In genomic region chr1:131955131-131955757, GRCm38 (mm10) we compare ENCODE assay signal across 25 mouse cellular contexts. TPM values are rescaled to one million over a fixed set of nuclear protein-coding genes. Genes with fewer than 3 reads are reported as not detected.
DNase-seq lines count a peak whose midpoint lies in the region; ATAC-seq lines count a peak whose summit lies in the region.
"Had no signal": no experiment of that assay in that cellular context is flagged by ENCODE, and none has a peak within 500 bp of the region (broad histone marks: within the 10 kb centered on the region; RNA-seq: fewer than 3 reads in every experiment).

No protein-coding gene starts in this region.

- 0 out of 2 replicates have a peak overlapping the region, but pooled peaks have one; percentile 4 for H3K9ac ChIP-seq in heart, embryonic 12.5 days
- no peak overlapping the region for H3K9ac ChIP-seq in midbrain, embryonic 14.5 days (replicated peaks; ENCODE audit: low read length)
- H3K9ac ChIP-seq: embryonic facial prominence, embryonic 13.5 days; forebrain, embryonic 13.5 days; forebrain, postnatal 0 days; hindbrain, embryonic 15.5 days had no signal

- no peaks in the 10 kb centered on the region for H3K9me3 ChIP-seq in heart, embryonic 12.5 days (replicated peaks)
- no peaks in the 10 kb centered on the region for H3K9me3 ChIP-seq in midbrain, embryonic 10.5 days (replicated peaks)
- H3K9me3 ChIP-seq in midbrain, embryonic 14.5 days (ENCODE audit: control insufficient read depth, low read length): no peaks in the 10 kb centered on the region
- H3K9me3 ChIP-seq: embryonic facial prominence, embryonic 10.5 days; embryonic facial prominence, embryonic 13.5 days; forebrain, embryonic 13.5 days; hindbrain, embryonic 15.5 days had no signal

- ATAC-seq in heart, embryonic 12.5 days (ENCODE audit: insufficient number of reproducible peaks, low FRiP score): no peak
- no peak for ATAC-seq in midbrain, embryonic 14.5 days (ENCODE audit: low FRiP score, low TSS enrichment)
- peak; percentile 38 for ATAC-seq in megakaryocyte-erythroid progenitor cell, adult 5-6 weeks (replicated peaks; ENCODE audit: low FRiP score, low TSS enrichment, poor library complexity, severe bottlenecking)
- ATAC-seq: activated CD4-positive, CD25-positive, alpha-beta regulatory T cell, adult 4 months; CD4-positive, CD25-positive, alpha-beta regulatory T cell, adult 4 months; forebrain, embryonic 13.5 days; forebrain, postnatal 0 days had no signal

- H3K4me1 ChIP-seq in heart, embryonic 12.5 days (replicated peaks): peaks cover 25% of the 10 kb centered on the region
- H3K4me1 ChIP-seq in midbrain, embryonic 10.5 days: peaks cover 39% of the 10 kb centered on the region
- no peaks in the 10 kb centered on the region for H3K4me1 ChIP-seq in midbrain, embryonic 14.5 days (ENCODE audit: control insufficient read depth, insufficient read depth, low read length)
- H3K4me1 ChIP-seq: forebrain, embryonic 13.5 days; hindbrain, embryonic 15.5 days had no signal

- no peak overlapping the region for H3K4me2 ChIP-seq in heart, embryonic 12.5 days
- no peak overlapping the region for H3K4me2 ChIP-seq in midbrain, embryonic 14.5 days (ENCODE audit: low read length)
- H3K4me2 ChIP-seq: embryonic facial prominence, embryonic 13.5 days; forebrain, embryonic 13.5 days; hindbrain, embryonic 15.5 days had no signal

- DNase-seq in heart, adult 18-20 months: no peak
- DNase-seq in midbrain, embryonic 10.5 days (ENCODE audit: low spot score): no peak
- DNase-seq in midbrain, embryonic 14.5 days: no peak
- no peak for DNase-seq in urinary bladder, postnatal 25 days (ENCODE audit: low spot score)
- DNase-seq: adrenal gland, adult 8-10 months; adrenal gland, postnatal 25 days; cerebellum, adult 11-12 months; cerebellum, adult 8-10 months; cerebellum, postnatal 10 days; cerebellum, postnatal 36 days; embryo, embryonic 11 days; forebrain, postnatal 0 days; gastrocnemius, adult 2 months; gastrocnemius, postnatal 14 days; heart, adult 11 months; heart, postnatal 36 days had no signal

- peaks cover 43% of the 10 kb centered on the region for H3K27me3 ChIP-seq in heart, embryonic 12.5 days (replicated peaks)
- H3K27me3 ChIP-seq in midbrain, embryonic 10.5 days (ENCODE audit: low read depth, poor library complexity, severe bottlenecking): peaks cover 19% of the 10 kb centered on the region
- H3K27me3 ChIP-seq in midbrain, embryonic 14.5 days (ENCODE audit: control insufficient read depth, insufficient read depth, low read length): no peaks in the 10 kb centered on the region
- H3K27me3 ChIP-seq: forebrain, embryonic 13.5 days; hindbrain, embryonic 15.5 days had no signal

- no peak overlapping the region for H3K27ac ChIP-seq in heart, embryonic 12.5 days (ENCODE audit: poor library complexity, severe bottlenecking)
- peak overlapping the region; percentile 42; the same call in 1 of the 2 replicates for H3K27ac ChIP-seq in midbrain, embryonic 10.5 days (replicated peaks)
- H3K27ac ChIP-seq in midbrain, embryonic 14.5 days (replicated peaks; ENCODE audit: low read depth, low read length): no peak overlapping the region
- H3K27ac ChIP-seq: embryonic facial prominence, embryonic 10.5 days; embryonic facial prominence, embryonic 13.5 days; forebrain, embryonic 13.5 days; gastrocnemius, adult 2 months; hindbrain, embryonic 15.5 days had no signal

- H3K4me3 ChIP-seq in heart, embryonic 12.5 days: no peak overlapping the region
- H3K4me3 ChIP-seq in midbrain, embryonic 10.5 days: no peak overlapping the region
- no peak overlapping the region for H3K4me3 ChIP-seq in midbrain, embryonic 14.5 days (replicated peaks; ENCODE audit: low read depth, low read length)
- H3K4me3 ChIP-seq: embryonic facial prominence, embryonic 10.5 days; embryonic facial prominence, embryonic 13.5 days; erythroblast, embryonic 14.5 days; forebrain, embryonic 13.5 days; gastrocnemius, adult 2 months; hindbrain, embryonic 15.5 days had no signal

- no peaks in the 10 kb centered on the region for H3K36me3 ChIP-seq in heart, embryonic 12.5 days
- H3K36me3 ChIP-seq in midbrain, embryonic 10.5 days: no peaks in the 10 kb centered on the region
- H3K36me3 ChIP-seq in midbrain, embryonic 14.5 days (ENCODE audit: control insufficient read depth, insufficient read depth, low read length): no peaks in the 10 kb centered on the region
- H3K36me3 ChIP-seq: embryonic facial prominence, embryonic 10.5 days; embryonic facial prominence, embryonic 13.5 days; hindbrain, embryonic 15.5 days had no signal

- WGBS in heart, embryonic 12.5 days: 21% methylated on average over 3 of the region's 3 CpGs
- WGBS in midbrain, embryonic 10.5 days: 62% methylated on average over 3 of the region's 3 CpGs
- 61% methylated on average over 3 of the region's 3 CpGs for WGBS in midbrain, embryonic 14.5 days

RNA-seq across cellular contexts. Expression of gene Slc45a3, which starts 7.5 kb away (rescaled TPM):
- polyA plus RNA-seq in heart, embryonic 12.5 days (2016; fragmentation: Nextera tagmentation; extraction: Ambion mirVana): 1.7 and 2.0 TPM in 2 replicates
- total RNA-seq in heart, adult 18-20 months (2021): 1 to 10 TPM; 5.4 to 6.9 TPM
- polyA plus RNA-seq in midbrain, embryonic 10.5 days (2016; fragmentation: Nextera tagmentation; extraction: Ambion mirVana): 18.6 and 22.3 TPM in 2 replicates
- 2.6 and 6.4 TPM in 2 replicates for polyA plus RNA-seq in midbrain, embryonic 14.5 days (2014; fragmentation: Nextera tagmentation; extraction: Ambion mirVana)
- 19.5 and 39.2 TPM in 2 replicates for total RNA-seq in megakaryocyte-erythroid progenitor cell, adult 5-6 weeks (2014; fragmentation: Nextera tagmentation)
- total RNA-seq in megakaryocyte-erythroid progenitor cell, adult 5-6 weeks (2017): 12.0 and 14.8 TPM in 2 replicates
- polyA plus RNA-seq: activated CD4-positive, CD25-positive, alpha-beta regulatory T cell, adult 4 months had no signal

RNA-seq across cellular contexts. Expression of gene Nucks1, which starts 44.9 kb away (rescaled TPM):
- polyA plus RNA-seq in heart, embryonic 12.5 days (2016; fragmentation: Nextera tagmentation; extraction: Ambion mirVana): 72.9 and 79.3 TPM in 2 replicates
- total RNA-seq in heart, adult 18-20 months (2021): 10 to 100 TPM; 60.7 to 63.9 TPM
- polyA plus RNA-seq in midbrain, embryonic 10.5 days (2016; fragmentation: Nextera tagmentation; extraction: Ambion mirVana): 103 and 104 TPM in 2 replicates
- 39.6 and 59.8 TPM in 2 replicates for polyA plus RNA-seq in midbrain, embryonic 14.5 days (2014; fragmentation: Nextera tagmentation; extraction: Ambion mirVana)
- total RNA-seq in megakaryocyte-erythroid progenitor cell, adult 5-6 weeks (2014; fragmentation: Nextera tagmentation): 155 and 223 TPM in 2 replicates
- 308 and 361 TPM in 2 replicates for total RNA-seq in megakaryocyte-erythroid progenitor cell, adult 5-6 weeks (2017)

RNA-seq across cellular contexts. Expression of gene Elk4, which starts 52.2 kb away (rescaled TPM):
- polyA plus RNA-seq in heart, embryonic 12.5 days (2016; fragmentation: Nextera tagmentation; extraction: Ambion mirVana): 19.9 and 21.0 TPM in 2 replicates
- 10 to 100 TPM; 77.4 to 82.0 TPM for total RNA-seq in heart, adult 18-20 months (2021)
- polyA plus RNA-seq in midbrain, embryonic 10.5 days (2016; fragmentation: Nextera tagmentation; extraction: Ambion mirVana): 12.5 and 13.3 TPM in 2 replicates
- 14.4 and 17.1 TPM in 2 replicates for polyA plus RNA-seq in midbrain, embryonic 14.5 days (2014; fragmentation: Nextera tagmentation; extraction: Ambion mirVana)
- 97.8 and 135 TPM in 2 replicates for total RNA-seq in megakaryocyte-erythroid progenitor cell, adult 5-6 weeks (2014; fragmentation: Nextera tagmentation)
- total RNA-seq in megakaryocyte-erythroid progenitor cell, adult 5-6 weeks (2017): 88.1 and 90.9 TPM in 2 replicates
